Mouse (Mus musculus): ENCODE measurements around the gene Efcab9. TPM values are rescaled to one million over a fixed set of nuclear protein-coding genes. Genes with fewer than 3 reads are reported as not detected.

Efcab9 gene
- polyA plus RNA-seq (2017; shearing (Covaris generic)) = 2.7 TPM

GRCm38 (mm10) chr11:32531871-32532764 is at the start of gene Efcab9:
Gene Efcab9 (minus strand): TSS chr11:32532081.

GRCm38 (mm10) chr11:32532765-32533481 is 1.0 kb upstream of the Efcab9 start, which contains the start of gene Stk10:
Gene Stk10 (plus strand): TSS chr11:32533305.

Other genes starting within 250 kb of the Efcab9 start
- gene Hba-a1, start 248.6 kb downstream of the Efcab9 start, polyA plus RNA-seq (2017; shearing (Covaris generic)) = not detected
- gene Hbq1b, start 245.1 kb downstream of the Efcab9 start, polyA plus RNA-seq (2017; shearing (Covaris generic)) = not detected
- 0.73 TPM for gene Hba-a2, start 235.6 kb downstream of the Efcab9 start, polyA plus RNA-seq (2017; shearing (Covaris generic))
- not detected for gene Hbq1a, start 232.0 kb downstream of the Efcab9 start, polyA plus RNA-seq (2017; shearing (Covaris generic))
- 0.72 TPM for gene Sh3pxd2b, start 184.3 kb downstream of the Efcab9 start, polyA plus RNA-seq (2017; shearing (Covaris generic))
- gene Ubtd2, start 76.7 kb downstream of the Efcab9 start, polyA plus RNA-seq (2017; shearing (Covaris generic)) = 7.6 TPM
- gene Stk10, start 1.2 kb upstream of the Efcab9 start, polyA plus RNA-seq (2017; shearing (Covaris generic)) = 193 TPM
- gene Fbxw11, start 110.6 kb upstream of the Efcab9 start, polyA plus RNA-seq (2017; shearing (Covaris generic)) = 66.7 TPM